Mouse (Mus musculus) liver, adult 2 months (tissue): ENCODE data around the gene Mark1. TPM values are rescaled to one million over a fixed set of nuclear protein-coding genes. Genes with fewer than 3 reads are reported as not detected.

Experiments used
- DNase-seq: peaks from one replicate; pipeline ENCODE4 v3.0.0-alpha.2; 2011; ENCODE audit warnings: low read depth, low spot score; ENCODE audit errors: extremely low read depth
- H3K27ac ChIP-seq: fragments of 200-500 bp; replicated peaks from 2 replicates; pipeline ENCODE4 v1.5.1; 2012; ENCODE audit warnings: low read depth, mild to moderate bottlenecking, control low read depth, inconsistent platforms, low read length; ENCODE audit not compliant: insufficient read depth
- H3K27me3 ChIP-seq: fragments of 200-500 bp; 2 replicates; pipeline ENCODE4 v1.6.1; 2012; ENCODE audit warnings: mild to moderate bottlenecking, moderate library complexity, low read length, inconsistent platforms; ENCODE audit not compliant: control insufficient read depth, insufficient read depth
- H3K36me3 ChIP-seq: fragments of 200-500 bp; 2 replicates; pipeline ENCODE4 v1.6.1; 2012; ENCODE audit warnings: low read length, inconsistent platforms; ENCODE audit not compliant: control insufficient read depth, insufficient read depth
- H3K4me1 ChIP-seq: fragments of 200-500 bp; 2 replicates; pipeline ENCODE4 v1.6.1; 2011; ENCODE audit warnings: low read length; ENCODE audit not compliant: control insufficient read depth, insufficient read depth
- H3K4me3 ChIP-seq: fragments of 200-500 bp; 2 replicates; pipeline ENCODE4 v1.5.1; 2011; ENCODE audit warnings: low read depth, mild to moderate bottlenecking, control low read depth, low read length, moderate library complexity; ENCODE audit not compliant: insufficient read depth
- H3K79me2 ChIP-seq: fragments of 200-500 bp; 2 replicates; pipeline ENCODE4 v1.6.1; 2012; ENCODE audit warnings: inconsistent platforms, mild to moderate bottlenecking, low read length, moderate library complexity; ENCODE audit not compliant: control insufficient read depth, insufficient read depth
- H3K9ac ChIP-seq: fragments of 200-500 bp; 2 replicates; pipeline ENCODE4 v1.6.1; 2012; ENCODE audit warnings: low read depth, mild to moderate bottlenecking, control low read depth, inconsistent platforms, low read length
- CTCF ChIP-seq: fragments of 200-500 bp; IDR thresholded peaks from 2 replicates; pipeline ENCODE4 v1.5.1; 2011; ENCODE audit warnings: low read depth, low read length, control low read depth
- POLR2A ChIP-seq: fragments of 200-500 bp; IDR thresholded peaks from 2 replicates; pipeline ENCODE4 v1.6.1; 2011; ENCODE audit warnings: low read length, control low read depth; ENCODE audit not compliant: insufficient read depth; ENCODE audit errors: extremely low read depth
- WGBS: fragments of 180-500 bp; shearing (Covaris S2); methylation state at CpG from one replicate; pipeline ENCODE4 v1.1.7; 2018; 5-methylcytosine and 5-hydroxymethylcytosine counted together
- polyA plus RNA-seq: library from polyadenylated mRNA; depleted of rRNA; stranded (reverse); fragments of >200 nt; gene quantifications from 2 replicates; pipeline ENCODE4 v1.2.3, GENCODE M21; 2012
- total RNA-seq: library from RNA; depleted of rRNA; stranded (reverse); fragments of >200 nt; gene quantifications from 2 replicates; pipeline ENCODE4 v1.2.3, GENCODE M21; 2014

Mark1 gene
- total and polyA plus RNA-seq, 2 experiments, result 0.46 to 0.64 TPM

DNA sequence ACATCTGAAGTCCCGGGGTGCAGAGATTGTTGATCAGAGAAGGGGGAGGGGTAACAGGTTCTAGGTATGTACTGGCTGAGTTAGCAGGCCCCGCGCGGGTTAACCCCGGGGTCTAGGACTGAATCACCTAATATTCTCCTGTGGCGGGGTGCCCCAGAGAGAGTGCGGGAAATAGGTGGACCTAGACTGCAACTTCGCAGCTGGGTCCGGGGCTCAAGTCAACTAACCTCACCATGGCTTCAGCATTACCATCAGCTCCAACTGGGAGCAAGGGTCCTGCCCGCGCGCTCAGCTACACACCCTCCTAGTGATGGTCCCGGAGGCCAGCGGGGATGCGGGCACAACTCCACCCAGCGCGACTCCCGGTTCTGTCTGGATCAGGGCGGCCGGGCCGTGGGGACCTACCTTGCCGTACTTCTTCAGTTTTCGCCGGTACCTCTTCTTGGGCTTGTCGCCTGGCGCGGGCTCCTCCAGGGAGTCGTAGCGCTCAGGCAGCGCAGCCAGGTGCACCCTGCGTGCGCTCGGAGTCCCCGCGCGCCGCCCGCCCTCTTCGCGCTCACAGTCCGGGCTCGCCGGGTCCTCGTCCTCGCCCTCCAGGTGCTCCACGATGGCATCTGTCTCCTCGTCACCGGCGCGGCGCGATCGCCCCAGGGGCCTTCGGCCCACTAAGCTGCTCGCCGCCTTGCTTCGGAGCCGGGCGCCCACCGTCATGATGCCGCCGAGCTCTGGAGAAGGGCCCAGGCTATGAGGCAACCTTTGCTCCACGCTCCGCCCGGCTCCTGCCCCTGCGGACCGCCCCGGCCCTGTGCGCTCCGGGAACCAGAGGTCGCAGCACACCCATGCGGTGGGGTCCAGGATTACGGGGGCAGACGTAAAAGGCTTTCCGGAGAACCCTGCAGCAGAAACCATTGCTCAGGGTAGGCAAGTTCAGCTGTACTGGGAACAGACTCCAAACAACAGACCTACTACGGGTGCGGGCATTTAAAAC is 116.8 kb downstream of the Mark1 start, which contains the start of gene C130074G19Rik:
Gene C130074G19Rik, minus strand, starts transcription at position 938 of the 988 bp plus-strand sequence.
- peaks cover 5% of the 10 kb centered on the region; the same call in 1 of the 2 replicates for H3K36me3 ChIP-seq
- peak; percentile 74 for DNase-seq
- 3% methylated on average over 77 of the region's 77 CpGs for WGBS

DNA sequence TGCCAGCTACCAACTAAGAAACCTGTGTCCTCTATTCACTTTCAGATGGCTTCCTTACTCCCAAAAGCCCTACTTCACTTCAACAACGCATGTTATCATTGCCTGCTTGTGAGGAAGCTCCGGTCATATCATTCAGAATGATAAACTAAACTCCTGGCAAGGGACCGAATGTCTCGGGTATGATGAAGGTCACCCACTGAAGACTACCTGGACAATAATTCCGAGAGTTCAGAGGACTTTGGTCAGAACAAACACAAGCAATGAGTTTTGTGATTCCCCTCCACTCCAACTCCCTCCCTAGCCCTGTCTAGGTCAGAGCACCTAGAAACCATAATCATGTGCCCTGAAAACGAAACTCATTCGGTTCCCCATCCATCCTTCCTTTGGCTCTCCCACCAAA is 117.5 kb downstream of the Mark1 start:
- Histone ChIP-seq H3K9ac (peak overlapping the region; percentile 97), H3K36me3 (peaks cover 5% of the 10 kb centered on the region; the same call in 1 of the 2 replicates), H3K79me2 (peaks cover 44% of the 10 kb centered on the region), H3K27me3 (no peaks in the 10 kb centered on the region), H3K4me1 (peaks cover 33% of the 10 kb centered on the region), H3K4me3 (peak overlapping the region; percentile 95), H3K27ac (peak overlapping the region; percentile 99)
- no peak for TF ChIP-seq CTCF
- TF ChIP-seq POLR2A, result no peak
- 9% methylated on average over 7 of the region's 7 CpGs for WGBS
- peak; percentile 89 for DNase-seq

More for the DNA sequence above, 116.8 kb downstream of the Mark1 start, which contains the start of gene C130074G19Rik:
- Histone ChIP-seq H3K4me1 (peaks cover 29% of the 10 kb centered on the region), H3K4me3 (peak within 1 kb of the TSS; percentile 95), H3K9ac (peak within 1 kb of the TSS; percentile 97), H3K27ac (peak within 1 kb of the TSS; percentile 99), H3K79me2 (peaks cover 43% of the 10 kb centered on the region), H3K27me3 (no peaks in the 10 kb centered on the region)
- TF ChIP-seq CTCF (peak; percentile 84), POLR2A (peak; percentile 92)

DNA sequence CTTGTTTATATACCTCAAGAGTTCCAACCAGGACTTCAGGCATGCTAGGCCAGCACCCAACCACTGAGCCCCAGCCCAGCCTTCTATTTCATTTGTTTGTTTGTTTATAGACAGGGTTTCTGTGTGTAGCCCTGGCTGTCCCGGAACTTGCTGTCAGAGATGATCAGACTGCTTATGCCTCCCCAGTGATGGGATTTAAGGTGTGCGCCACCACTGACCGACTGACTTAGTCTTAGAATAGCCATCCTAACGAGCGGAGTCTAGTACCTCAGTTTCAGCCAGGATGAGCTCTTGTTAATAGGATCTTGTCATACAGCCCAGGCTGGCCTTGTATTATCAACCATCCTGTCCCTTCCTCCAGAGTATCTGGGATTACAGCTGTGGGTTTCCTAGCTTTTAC is 118.2 kb downstream of the Mark1 start:
- Histone ChIP-seq H3K36me3 (peaks cover 5% of the 10 kb centered on the region; the same call in 1 of the 2 replicates), H3K9ac (peak overlapping the region; percentile 97), H3K27ac (peak overlapping the region; percentile 99), H3K4me3 (peak overlapping the region; percentile 95), H3K79me2 (peaks cover 44% of the 10 kb centered on the region), H3K27me3 (no peaks in the 10 kb centered on the region), H3K4me1 (peaks cover 33% of the 10 kb centered on the region)
- 25% methylated on average over 5 of the region's 5 CpGs for WGBS
- TF ChIP-seq CTCF (no peak), POLR2A (no peak)
- peak; percentile 59 for DNase-seq

- Histone ChIP-seq H3K79me2 (peaks cover 49% of the 10 kb centered on the region), H3K4me3 (no peak overlapping the region), H3K36me3 (peaks cover 5% of the 10 kb centered on the region; the same call in 1 of the 2 replicates), H3K27ac (peak overlapping the region; percentile 33), H3K4me1 (peaks cover 46% of the 10 kb centered on the region), H3K27me3 (no peaks in the 10 kb centered on the region), H3K9ac (0 out of 2 replicates have a peak overlapping the region, but pooled peaks have one; percentile 8)
- no peak for TF ChIP-seq POLR2A
- no peak for TF ChIP-seq CTCF
- DNase-seq, result no peak
- WGBS, result 54% methylated on average over 6 of the region's 6 CpGs
Observed at GRCm38 (mm10) chr1:184878860-184879259, 120.5 kb downstream of the Mark1 start.

GRCm38 (mm10) chr1:184877306-184877705 is 122.1 kb downstream of the Mark1 start:
- Histone ChIP-seq H3K4me1 (peaks cover 56% of the 10 kb centered on the region), H3K36me3 (peaks cover 11% of the 10 kb centered on the region; the same call in 1 of the 2 replicates), H3K9ac (no peak overlapping the region), H3K27ac (0 out of 2 replicates have a peak overlapping the region, but pooled peaks have one; percentile 0), H3K27me3 (no peaks in the 10 kb centered on the region), H3K4me3 (no peak overlapping the region), H3K79me2 (peaks cover 44% of the 10 kb centered on the region)
- no peak for TF ChIP-seq POLR2A
- TF ChIP-seq CTCF, result no peak
- 42% methylated on average over 2 of the region's 2 CpGs for WGBS
- DNase-seq, result no peak
